Mouse (Mus musculus): ENCODE results near the gene Slc5a10.

Slc5a10 gene

GRCm38 (mm10) chr11:61720636-61721035 lies at the start of gene Slc5a10:
Gene Slc5a10 (minus strand): TSS chr11:61720826.
- no peak for DNase-seq (ENCODE audit: low spot score in 2 of 2)

GRCm38 (mm10) chr11:61761584-61762407 lies 41.2 kb upstream of the Slc5a10 start, which contains the start of gene Prpsap2:
Gene Prpsap2 (minus strand): TSS chr11:61762088.
- peak; percentile 100 for DNase-seq (ENCODE audit: low spot score in 2 of 2)

- peak in 1 of 2 experiments; percentile 8 for DNase-seq (ENCODE audit: low spot score in 2 of 2)
Observed at GRCm38 (mm10) chr11:61760518-61760917, 39.9 kb upstream of the Slc5a10 start.

- DNase-seq (ENCODE audit: low spot score in 2 of 2), result no peak
Observed at GRCm38 (mm10) chr11:61757151-61757550, 36.5 kb upstream of the Slc5a10 start.

- no peak for DNase-seq (ENCODE audit: low spot score in 2 of 2)
Observed at GRCm38 (mm10) chr11:61751612-61752011, 31.0 kb upstream of the Slc5a10 start.

GRCm38 (mm10) chr11:61747161-61747560 lies 26.5 kb upstream of the Slc5a10 start:
- DNase-seq (ENCODE audit: low spot score in 2 of 2), result no peak

GRCm38 (mm10) chr11:61745781-61746180 lies 25.2 kb upstream of the Slc5a10 start:
- no peak for DNase-seq (ENCODE audit: low spot score in 2 of 2)

GRCm38 (mm10) chr11:61744460-61744859 lies 23.8 kb upstream of the Slc5a10 start:
- DNase-seq (ENCODE audit: low spot score in 2 of 2), result no peak

- DNase-seq (ENCODE audit: low spot score in 2 of 2), result no peak
Observed at GRCm38 (mm10) chr11:61743768-61744167, 23.1 kb upstream of the Slc5a10 start.

GRCm38 (mm10) chr11:61740500-61740899 lies 19.9 kb upstream of the Slc5a10 start:
- no peak for DNase-seq (ENCODE audit: low spot score in 2 of 2)

- DNase-seq (ENCODE audit: low spot score in 2 of 2), result no peak
Observed at GRCm38 (mm10) chr11:61737290-61737689, 16.7 kb upstream of the Slc5a10 start.

- DNase-seq (ENCODE audit: low spot score in 2 of 2), result no peak
Observed at GRCm38 (mm10) chr11:61732672-61733071, 12.0 kb upstream of the Slc5a10 start.

GRCm38 (mm10) chr11:61728037-61728436 lies 7.4 kb upstream of the Slc5a10 start:
- DNase-seq (ENCODE audit: low spot score in 2 of 2), result no peak

GRCm38 (mm10) chr11:61722077-61722476 lies 1.5 kb upstream of the Slc5a10 start:
- no peak for DNase-seq (ENCODE audit: low spot score in 2 of 2)

GRCm38 (mm10) chr11:61719826-61720225 lies 800 bp downstream of the Slc5a10 start:
- no peak for DNase-seq (ENCODE audit: low spot score in 2 of 2)

GRCm38 (mm10) chr11:61719387-61719786 lies 1.2 kb downstream of the Slc5a10 start:
- no peak for DNase-seq (ENCODE audit: low spot score in 2 of 2)

- DNase-seq (ENCODE audit: low spot score in 2 of 2), result no peak
Observed at GRCm38 (mm10) chr11:61717990-61718389, 2.6 kb downstream of the Slc5a10 start.

- DNase-seq (ENCODE audit: low spot score in 2 of 2), result no peak
Observed at GRCm38 (mm10) chr11:61715130-61715529, 5.5 kb downstream of the Slc5a10 start.

- DNase-seq (ENCODE audit: low spot score in 2 of 2), result peak in 1 of 2 experiments; percentile 63
Observed at GRCm38 (mm10) chr11:61714346-61715117, 6.1 kb downstream of the Slc5a10 start.

- no peak for DNase-seq (ENCODE audit: low spot score in 2 of 2)
Observed at GRCm38 (mm10) chr11:61713157-61713855, 7.3 kb downstream of the Slc5a10 start.

GRCm38 (mm10) chr11:61708928-61709327 lies 11.7 kb downstream of the Slc5a10 start:
- no peak for DNase-seq (ENCODE audit: low spot score in 2 of 2)

- no peak for DNase-seq (ENCODE audit: low spot score in 2 of 2)
Observed at GRCm38 (mm10) chr11:61706232-61706631, 14.4 kb downstream of the Slc5a10 start.
